Mouse (Mus musculus): ENCODE data around the gene Lclat1. TPM values are rescaled to one million over a fixed set of nuclear protein-coding genes. Genes with fewer than 3 reads are reported as not detected.

The Lclat1 gene
- polyA plus RNA-seq, 1 experiment from 2014 or later = 10.8 TPM

- Histone ChIP-seq H3K9ac (no peak overlapping the region), H3K27me3 (no peaks in the 10 kb centered on the region), H3K36me3 (replicated peaks) (no peaks in the 10 kb centered on the region), H3K4me3 (replicated peaks) (no peak overlapping the region), H3K4me2 (no peak overlapping the region), H3K4me1 (no peaks in the 10 kb centered on the region), H3K9me3 (no peaks in the 10 kb centered on the region), H3K27ac (no peak overlapping the region)
- no peak for ATAC-seq (ENCODE audit: low FRiP score)
- 80% methylated on average over 5 of the region's 5 CpGs for WGBS
These were observed 36.0 kb upstream of the Lclat1 start for GRCm38 (mm10) chr17:73071725-73072263.

GRCm38 (mm10) chr17:73072286-73072685 lies 35.5 kb upstream of the Lclat1 start:
- WGBS = 78% methylated on average over 8 of the region's 8 CpGs

GRCm38 (mm10) chr17:73074631-73075030 lies 33.2 kb upstream of the Lclat1 start:
- no peak for ATAC-seq (ENCODE audit: low FRiP score)
- Histone ChIP-seq H3K4me2 (no peak overlapping the region), H3K27ac (no peak overlapping the region), H3K9ac (no peak overlapping the region), H3K36me3 (replicated peaks) (no peaks in the 10 kb centered on the region), H3K4me1 (no peaks in the 10 kb centered on the region), H3K4me3 (replicated peaks) (no peak overlapping the region), H3K27me3 (no peaks in the 10 kb centered on the region), H3K9me3 (no peaks in the 10 kb centered on the region)
- WGBS = 77% methylated on average over 3 of the region's 3 CpGs

More at GRCm38 (mm10) chr17:73072286-73072685, 35.5 kb upstream of the Lclat1 start:
- Histone ChIP-seq H3K4me3 (replicated peaks) (no peak overlapping the region), H3K36me3 (replicated peaks) (no peaks in the 10 kb centered on the region), H3K4me1 (no peaks in the 10 kb centered on the region), H3K27ac (no peak overlapping the region), H3K9me3 (no peaks in the 10 kb centered on the region), H3K4me2 (no peak overlapping the region), H3K9ac (no peak overlapping the region), H3K27me3 (no peaks in the 10 kb centered on the region)
- no peak for ATAC-seq (ENCODE audit: low FRiP score)

GRCm38 (mm10) chr17:73075238-73075890 lies 32.4 kb upstream of the Lclat1 start:
- ATAC-seq (ENCODE audit: low FRiP score) = no peak
- H3K27ac ChIP-seq = no peak overlapping the region
- WGBS = 80% methylated on average over 9 of the region's 9 CpGs

GRCm38 (mm10) chr17:73077638-73078037 lies 30.1 kb upstream of the Lclat1 start:
- no peaks in the 10 kb centered on the region for H3K9me3 ChIP-seq
- H3K36me3 ChIP-seq (replicated peaks) = no peaks in the 10 kb centered on the region
- no peaks in the 10 kb centered on the region for H3K4me1 ChIP-seq
- ATAC-seq (ENCODE audit: low FRiP score) = no peak
- 85% methylated on average over 3 of the region's 3 CpGs for WGBS
- H3K4me3 ChIP-seq (replicated peaks) = no peak overlapping the region
- no peak overlapping the region for H3K9ac ChIP-seq
- no peaks in the 10 kb centered on the region for H3K27me3 ChIP-seq
- no peak overlapping the region for H3K4me2 ChIP-seq
- H3K27ac ChIP-seq = no peak overlapping the region

More at GRCm38 (mm10) chr17:73075238-73075890, 32.4 kb upstream of the Lclat1 start:
- Histone ChIP-seq H3K4me3 (replicated peaks) (no peak overlapping the region), H3K9ac (no peak overlapping the region), H3K4me2 (no peak overlapping the region), H3K27me3 (no peaks in the 10 kb centered on the region), H3K9me3 (no peaks in the 10 kb centered on the region), H3K4me1 (no peaks in the 10 kb centered on the region), H3K36me3 (replicated peaks) (no peaks in the 10 kb centered on the region)

GRCm38 (mm10) chr17:73081360-73082133 lies 26.2 kb upstream of the Lclat1 start:
- no peaks in the 10 kb centered on the region for H3K27me3 ChIP-seq
- no peaks in the 10 kb centered on the region for H3K4me1 ChIP-seq
- no peak overlapping the region for H3K4me2 ChIP-seq
- H3K4me3 ChIP-seq (replicated peaks) = no peak overlapping the region
- WGBS = 71% methylated on average over 9 of the region's 9 CpGs
- H3K9ac ChIP-seq = no peak overlapping the region
- ATAC-seq (ENCODE audit: low FRiP score) = no peak
- H3K27ac ChIP-seq = no peak overlapping the region
- no peaks in the 10 kb centered on the region for H3K9me3 ChIP-seq
- H3K36me3 ChIP-seq (replicated peaks) = no peaks in the 10 kb centered on the region

GRCm38 (mm10) chr17:73082506-73083196 lies 25.1 kb upstream of the Lclat1 start:
- WGBS = 73% methylated on average over 4 of the region's 4 CpGs
- Histone ChIP-seq H3K27ac (no peak overlapping the region), H3K36me3 (replicated peaks) (no peaks in the 10 kb centered on the region), H3K9ac (no peak overlapping the region), H3K9me3 (no peaks in the 10 kb centered on the region), H3K27me3 (no peaks in the 10 kb centered on the region), H3K4me3 (replicated peaks) (no peak overlapping the region), H3K4me2 (no peak overlapping the region), H3K4me1 (no peaks in the 10 kb centered on the region)
- no peak for ATAC-seq (ENCODE audit: low FRiP score)

- H3K4me1 ChIP-seq = no peaks in the 10 kb centered on the region
- WGBS = 75% methylated on average over 13 of the region's 13 CpGs
- no peak overlapping the region for H3K27ac ChIP-seq
- no peak overlapping the region for H3K9ac ChIP-seq
- H3K4me2 ChIP-seq = no peak overlapping the region
- no peaks in the 10 kb centered on the region for H3K9me3 ChIP-seq
- H3K4me3 ChIP-seq (replicated peaks) = no peak overlapping the region
- ATAC-seq (ENCODE audit: low FRiP score) = no peak
- H3K36me3 ChIP-seq (replicated peaks) = no peaks in the 10 kb centered on the region
- H3K27me3 ChIP-seq = no peaks in the 10 kb centered on the region
These were observed 20.5 kb upstream of the Lclat1 start for GRCm38 (mm10) chr17:73087045-73087910.

- H3K27ac ChIP-seq = no peak overlapping the region
- peaks cover 4% of the 10 kb centered on the region; the same call in 1 of the 2 replicates for H3K4me1 ChIP-seq
- no peaks in the 10 kb centered on the region for H3K27me3 ChIP-seq
- no peak overlapping the region for H3K9ac ChIP-seq
- H3K4me2 ChIP-seq = no peak overlapping the region
- WGBS = 90% methylated on average over 8 of the region's 8 CpGs
- H3K36me3 ChIP-seq (replicated peaks) = no peaks in the 10 kb centered on the region
- no peak for ATAC-seq (ENCODE audit: low FRiP score)
- no peaks in the 10 kb centered on the region for H3K9me3 ChIP-seq
- no peak overlapping the region for H3K4me3 ChIP-seq (replicated peaks)
These were observed 16.4 kb upstream of the Lclat1 start for GRCm38 (mm10) chr17:73091368-73091767.

- Histone ChIP-seq H3K36me3 (replicated peaks) (no peaks in the 10 kb centered on the region), H3K4me2 (no peak overlapping the region), H3K4me3 (replicated peaks) (no peak overlapping the region), H3K27ac (no peak overlapping the region), H3K4me1 (peaks cover 4% of the 10 kb centered on the region; the same call in 1 of the 2 replicates), H3K9me3 (no peaks in the 10 kb centered on the region), H3K9ac (no peak overlapping the region), H3K27me3 (no peaks in the 10 kb centered on the region)
- ATAC-seq (ENCODE audit: low FRiP score) = no peak
- 85% methylated on average over 12 of the region's 12 CpGs for WGBS
These were observed 15.4 kb upstream of the Lclat1 start for GRCm38 (mm10) chr17:73092103-73093097.

GRCm38 (mm10) chr17:73095070-73095469 lies 12.7 kb upstream of the Lclat1 start:
- H3K27ac ChIP-seq = no peak overlapping the region
- H3K36me3 ChIP-seq (replicated peaks) = no peaks in the 10 kb centered on the region
- no peak overlapping the region for H3K9ac ChIP-seq
- no peaks in the 10 kb centered on the region for H3K27me3 ChIP-seq
- no peaks in the 10 kb centered on the region for H3K9me3 ChIP-seq
- H3K4me2 ChIP-seq = no peak overlapping the region
- 93% methylated on average over 11 of the region's 11 CpGs for WGBS
- H3K4me1 ChIP-seq = peaks cover 4% of the 10 kb centered on the region; the same call in 1 of the 2 replicates
- no peak for ATAC-seq (ENCODE audit: low FRiP score)
- H3K4me3 ChIP-seq (replicated peaks) = no peak overlapping the region
